Mouse (Mus musculus) myocyte (in vitro differentiated cells): ENCODE results near the gene Rasgrf2. TPM values are rescaled to one million over a fixed set of nuclear protein-coding genes. Genes with fewer than 3 reads are reported as not detected.

Experiments
- H3K27me3 ChIP-seq: one replicate; pipeline ENCODE4 v1.6.1; 2011; ENCODE audit not compliant: control insufficient read depth, insufficient read depth, insufficient read length
- H3K36me3 ChIP-seq: one replicate; pipeline ENCODE4 v1.6.1; 2011; ENCODE audit not compliant: control insufficient read depth, insufficient read depth
- H3K4me2 ChIP-seq: one replicate; pipeline ENCODE4 v1.6.1; 2011; ENCODE audit warnings: low read depth, control low read depth
- H3K4me3 ChIP-seq: one replicate; pipeline ENCODE4 v1.5.1; 2011; ENCODE audit warnings: mild to moderate bottlenecking, control low read depth, moderate library complexity
- H3K79me2 ChIP-seq: one replicate; pipeline ENCODE4 v1.6.1; 2011; ENCODE audit not compliant: control insufficient read depth, insufficient read depth
- H3ac ChIP-seq: one replicate; pipeline ENCODE4 v1.6.1; 2011; ENCODE audit not compliant: control insufficient read depth, insufficient read length
- CEBPB ChIP-seq: IDR thresholded peaks from 2 replicates; pipeline ENCODE4 v1.6.1; 2011; ENCODE audit warnings: mild to moderate bottlenecking, moderate library complexity; ENCODE audit not compliant: poor library complexity, insufficient read depth, severe bottlenecking
- E2F4 ChIP-seq: IDR thresholded peaks from one replicate; pipeline ENCODE4 v1.6.1; 2011; ENCODE audit warnings: mild to moderate bottlenecking, control low read depth, moderate library complexity; ENCODE audit not compliant: insufficient read depth
- MAX ChIP-seq: IDR thresholded peaks from one replicate; pipeline ENCODE4 v1.6.1; 2011; ENCODE audit warnings: low read depth, mild to moderate bottlenecking, control low read depth
- MYOD1 ChIP-seq, 3 experiments: IDR thresholded peaks; one replicate each; pipeline ENCODE4 v1.6.1; 2011; ENCODE audit warnings: control low read depth in 2 of 3, low read depth in 2 of 3, mild to moderate bottlenecking in 2 of 3, moderate library complexity in 1 of 3; ENCODE audit not compliant: insufficient read length in 2 of 3, control insufficient read depth in 1 of 3
- MYOG ChIP-seq, 3 experiments: IDR thresholded peaks; one replicate each; pipeline ENCODE4 v1.6.1; 2011; ENCODE audit warnings: control low read depth in 2 of 3, low read depth in 2 of 3, mild to moderate bottlenecking in 2 of 3; ENCODE audit not compliant: insufficient read length in 2 of 3, control insufficient read depth in 1 of 3, insufficient read depth in 1 of 3
- POLR2A ChIP-seq: IDR thresholded peaks from one replicate; pipeline ENCODE4 v1.6.1; 2011; ENCODE audit warnings: low read depth, mild to moderate bottlenecking, control low read depth, moderate library complexity; ENCODE audit not compliant: insufficient read length
- POLR2AphosphoS2 ChIP-seq: IDR thresholded peaks from one replicate; pipeline ENCODE4 v1.6.1; 2011; ENCODE audit warnings: low read depth, control low read depth; ENCODE audit not compliant: insufficient read length
- REST ChIP-seq: IDR thresholded peaks from one replicate; pipeline ENCODE4 v1.6.1; 2011; ENCODE audit warnings: mild to moderate bottlenecking, control low read depth, moderate library complexity; ENCODE audit not compliant: insufficient read depth, insufficient read length
- SRF ChIP-seq: IDR thresholded peaks from one replicate; pipeline ENCODE4 v1.6.1; 2011; ENCODE audit warnings: low read depth; ENCODE audit not compliant: control insufficient read depth, insufficient read length
- TCF12 ChIP-seq: IDR thresholded peaks from one replicate; pipeline ENCODE4 v1.6.1; 2011; ENCODE audit warnings: mild to moderate bottlenecking, control low read depth; ENCODE audit not compliant: poor library complexity, insufficient read depth, severe bottlenecking
- TCF3 ChIP-seq: IDR thresholded peaks from one replicate; pipeline ENCODE4 v1.6.1; 2011; ENCODE audit warnings: low read depth, control low read depth; ENCODE audit not compliant: insufficient read length
- USF1 ChIP-seq: IDR thresholded peaks from one replicate; pipeline ENCODE4 v1.6.1; 2011; ENCODE audit warnings: low read depth, mild to moderate bottlenecking, control low read depth, moderate library complexity
- polyA plus RNA-seq: library from polyadenylated mRNA; unstranded; fragments of >200 nt; fragmentation: generic; extraction: Trizol; gene quantifications from one replicate; pipeline ENCODE4 v1.2.1, GENCODE M21; 2012; ENCODE audit warnings: missing spikeins

Gene Rasgrf2
- polyA plus RNA-seq, 1 experiment = 0.07 TPM

- Histone ChIP-seq H3K4me3 (no peak overlapping the region), H3ac (no peak overlapping the region), H3K27me3 (no peaks in the 10 kb centered on the region), H3K79me2 (no peaks in the 10 kb centered on the region), H3K36me3 (no peaks in the 10 kb centered on the region), H3K4me2 (no peak overlapping the region)
- TF ChIP-seq MAX (no peak), TCF12 (no peak), TCF3 (no peak), CEBPB (no peak), MYOD1 (IDR thresholded peaks at IDR 0.05; ENCODE audit: control insufficient read depth in 1 of 3, insufficient read length in 2 of 3, low read depth in 2 of 3) (no peak), USF1 (no peak), REST (no peak), POLR2A (no peak), MYOG (IDR thresholded peaks at IDR 0.05; ENCODE audit: control insufficient read depth in 1 of 3, insufficient read depth in 1 of 3, insufficient read length in 2 of 3, low read depth in 2 of 3) (no peak), POLR2AphosphoS2 (no peak), E2F4 (no peak), SRF (no peak)
Observed at GRCm38 (mm10) chr13:92029666-92030065, 101.8 kb downstream of the Rasgrf2 start.

GRCm38 (mm10) chr13:92027951-92028350 lies 103.5 kb downstream of the Rasgrf2 start:
- Histone ChIP-seq H3ac (no peak overlapping the region), H3K79me2 (no peaks in the 10 kb centered on the region), H3K4me3 (no peak overlapping the region), H3K27me3 (no peaks in the 10 kb centered on the region), H3K36me3 (no peaks in the 10 kb centered on the region), H3K4me2 (no peak overlapping the region)
- TF ChIP-seq USF1 (no peak), MAX (no peak), CEBPB (no peak), TCF3 (no peak), REST (no peak), TCF12 (no peak), SRF (no peak), MYOG (IDR thresholded peaks at IDR 0.05; ENCODE audit: control insufficient read depth in 1 of 3, insufficient read depth in 1 of 3, insufficient read length in 2 of 3, low read depth in 2 of 3) (no peak), POLR2A (no peak), POLR2AphosphoS2 (no peak), E2F4 (no peak), MYOD1 (IDR thresholded peaks at IDR 0.05; ENCODE audit: control insufficient read depth in 1 of 3, insufficient read length in 2 of 3, low read depth in 2 of 3) (no peak)

- no peaks in the 10 kb centered on the region for H3K27me3 ChIP-seq
- H3K4me3 ChIP-seq = no peak overlapping the region
- no peaks in the 10 kb centered on the region for H3K79me2 ChIP-seq
- H3K4me2 ChIP-seq = no peak overlapping the region
- TF ChIP-seq POLR2A = no peak
- no peak for TF ChIP-seq MAX
- no peak for TF ChIP-seq SRF
- no peak for TF ChIP-seq POLR2AphosphoS2
- no peak for TF ChIP-seq REST
- TF ChIP-seq USF1 = no peak
- no peak for TF ChIP-seq E2F4
- TF ChIP-seq TCF3 = no peak
- no peak for TF ChIP-seq MYOD1 (IDR thresholded peaks at IDR 0.05; ENCODE audit: control insufficient read depth in 1 of 3, insufficient read length in 2 of 3, low read depth in 2 of 3)
- no peak for TF ChIP-seq MYOG (IDR thresholded peaks at IDR 0.05; ENCODE audit: control insufficient read depth in 1 of 3, insufficient read depth in 1 of 3, insufficient read length in 2 of 3, low read depth in 2 of 3)
- no peak for TF ChIP-seq CEBPB
- no peak for TF ChIP-seq TCF12
- H3ac ChIP-seq = no peak overlapping the region
- no peaks in the 10 kb centered on the region for H3K36me3 ChIP-seq
Observed at GRCm38 (mm10) chr13:92026651-92027050, 104.8 kb downstream of the Rasgrf2 start.

DNA sequence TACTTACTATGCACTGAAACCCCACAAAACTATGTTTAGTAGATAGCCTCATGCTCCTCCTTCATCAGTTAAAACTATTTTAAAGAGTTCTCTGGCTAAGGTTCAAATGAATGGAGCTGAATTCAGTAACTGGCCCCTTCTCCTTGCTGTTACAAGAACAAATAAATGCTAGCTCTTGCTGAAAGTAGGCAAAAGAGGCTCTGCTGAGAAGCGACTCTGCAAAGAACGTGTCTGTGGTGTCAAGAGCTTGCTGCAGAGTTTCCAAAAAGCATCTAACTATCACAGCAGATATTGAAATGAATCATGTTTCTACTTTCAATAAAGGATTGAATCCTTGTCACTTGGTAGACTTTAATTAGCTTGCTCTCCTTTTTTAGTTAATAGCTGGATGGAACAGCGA lies 106.3 kb downstream of the Rasgrf2 start:
- Histone ChIP-seq H3K4me3 (no peak overlapping the region), H3K4me2 (no peak overlapping the region), H3K79me2 (no peaks in the 10 kb centered on the region), H3K27me3 (no peaks in the 10 kb centered on the region), H3K36me3 (no peaks in the 10 kb centered on the region), H3ac (no peak overlapping the region)
- TF ChIP-seq MAX = no peak
- no peak for TF ChIP-seq USF1
- TF ChIP-seq MYOG (IDR thresholded peaks at IDR 0.05; ENCODE audit: control insufficient read depth in 1 of 3, insufficient read depth in 1 of 3, insufficient read length in 2 of 3, low read depth in 2 of 3) = no peak
- no peak for TF ChIP-seq TCF3
- TF ChIP-seq REST = no peak
- no peak for TF ChIP-seq TCF12

- Histone ChIP-seq H3ac (no peak overlapping the region), H3K27me3 (no peaks in the 10 kb centered on the region), H3K79me2 (no peaks in the 10 kb centered on the region), H3K4me2 (no peak overlapping the region), H3K36me3 (no peaks in the 10 kb centered on the region), H3K4me3 (no peak overlapping the region)
- TF ChIP-seq MYOD1 (IDR thresholded peaks at IDR 0.05; ENCODE audit: control insufficient read depth in 1 of 3, insufficient read length in 2 of 3, low read depth in 2 of 3) = no peak
- no peak for TF ChIP-seq POLR2A
- TF ChIP-seq CEBPB = no peak
- TF ChIP-seq SRF = no peak
- no peak for TF ChIP-seq TCF3
- no peak for TF ChIP-seq E2F4
- TF ChIP-seq USF1 = no peak
- no peak for TF ChIP-seq TCF12
- no peak for TF ChIP-seq REST
- TF ChIP-seq MAX = no peak
- TF ChIP-seq POLR2AphosphoS2 = no peak
- TF ChIP-seq MYOG (IDR thresholded peaks at IDR 0.05; ENCODE audit: control insufficient read depth in 1 of 3, insufficient read depth in 1 of 3, insufficient read length in 2 of 3, low read depth in 2 of 3) = no peak
Observed at GRCm38 (mm10) chr13:92022202-92022601, 109.3 kb downstream of the Rasgrf2 start.
